Mouse (Mus musculus): Measurements from ENCODE around the gene Gla.

DNA sequence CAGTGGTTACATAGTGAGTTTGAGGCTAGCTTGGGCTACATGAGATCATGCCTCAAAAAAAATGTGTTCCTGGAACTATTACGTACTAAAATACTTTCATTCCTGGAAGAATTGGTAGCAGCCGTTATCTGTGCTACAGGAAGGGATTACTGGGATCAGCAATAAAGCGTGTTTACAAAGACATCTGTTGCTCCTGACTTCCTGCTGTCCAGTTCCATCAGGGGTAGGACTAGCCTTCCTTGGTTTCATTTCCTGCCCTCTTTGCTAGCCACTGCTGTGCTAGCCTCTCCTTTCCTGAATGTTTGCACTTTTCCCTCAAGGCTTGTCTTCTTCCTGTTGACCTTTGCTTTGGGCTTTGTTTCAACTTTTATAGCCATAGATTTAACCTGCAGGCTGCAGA, 34.9 kb upstream of the Gla start:
- TF ChIP-seq POLR2A (IDR thresholded peaks at IDR 0.05; ENCODE audit: extremely low read depth, insufficient read depth, low read length) (no peak), CTCF (IDR thresholded peaks at IDR 0.05; ENCODE audit: extremely low read depth, insufficient read depth, low read length) (no peak)

All from cortical plate, adult 2 months (tissue).